27 mouse cellular contexts compared by ENCODE assay signal in genomic region chr13:119309238-119309637, GRCm38 (mm10).
A peak's percentile ranks its signal among the peaks of the same experiment; 100 is the strongest.
DNase-seq lines count a peak whose midpoint lies in the region; ATAC-seq lines count a peak whose summit lies in the region.
"Had no signal": no experiment of that assay in that cellular context is flagged by ENCODE, and none has a peak within 500 bp of the region (broad histone marks: within the 10 kb centered on the region; RNA-seq: fewer than 3 reads in every experiment).

No protein-coding gene starts in this region.

- no peaks in the 10 kb centered on the region for H3K27me3 ChIP-seq in hindbrain, embryonic 14.5 days (ENCODE audit: control insufficient read depth, insufficient read depth, low read length)
- H3K27me3 ChIP-seq in hindbrain, embryonic 11.5 days (ENCODE audit: control insufficient read depth, insufficient read depth, low read length) = no peaks in the 10 kb centered on the region
- no peaks in the 10 kb centered on the region for H3K27me3 ChIP-seq in midbrain, embryonic 13.5 days
- H3K27me3 ChIP-seq: CH12.LX; embryonic facial prominence, embryonic 13.5 days; embryonic facial prominence, embryonic 15.5 days; forebrain, embryonic 12.5 days had no signal

- peak; percentile 20 for DNase-seq in hindbrain, embryonic 14.5 days (ENCODE audit: low spot score)
- no peak for DNase-seq in hindbrain, embryonic 11.5 days (ENCODE audit: low spot score)
- DNase-seq in thymus, postnatal 10 days (ENCODE audit: low spot score in 2 of 2) = no peak
- DNase-seq: adrenal gland, adult 2 months; adrenal gland, postnatal 10 days; adrenal gland, postnatal 25 days; B cell, adult 2 months; cerebellum, adult 11-12 months; cerebellum, adult 2 months; cerebellum, adult 9-10 months; cerebellum, postnatal 10 days; cerebellum, postnatal 25 days; embryo, embryonic 11 days had no signal

- WGBS in hindbrain, embryonic 14.5 days = 84% methylated on average over 1 of the region's 1 CpGs
- WGBS in hindbrain, embryonic 11.5 days = 89% methylated on average over 1 of the region's 1 CpGs
- WGBS in midbrain, embryonic 13.5 days = 95% methylated on average over 1 of the region's 1 CpGs

- no peaks in the 10 kb centered on the region for H3K36me3 ChIP-seq in hindbrain, embryonic 14.5 days (replicated peaks; ENCODE audit: control insufficient read depth, insufficient read depth)
- no peaks in the 10 kb centered on the region for H3K36me3 ChIP-seq in hindbrain, embryonic 11.5 days (ENCODE audit: control insufficient read depth, insufficient read depth, low read length)
- no peaks in the 10 kb centered on the region for H3K36me3 ChIP-seq in midbrain, embryonic 13.5 days
- H3K36me3 ChIP-seq: embryonic facial prominence, embryonic 13.5 days; embryonic facial prominence, embryonic 15.5 days; forebrain, embryonic 10.5 days; forebrain, embryonic 12.5 days; G1E had no signal

- H3K27ac ChIP-seq in hindbrain, embryonic 14.5 days = no peak overlapping the region
- H3K27ac ChIP-seq in hindbrain, embryonic 11.5 days (ENCODE audit: low read depth, low read length) = no peak overlapping the region
- H3K27ac ChIP-seq in midbrain, embryonic 13.5 days = no peak overlapping the region
- H3K27ac ChIP-seq: embryonic facial prominence, embryonic 13.5 days; embryonic facial prominence, embryonic 15.5 days; forebrain, embryonic 10.5 days; forebrain, embryonic 12.5 days had no signal

- no peak overlapping the region for H3K4me2 ChIP-seq in hindbrain, embryonic 14.5 days (replicated peaks)
- H3K4me2 ChIP-seq in hindbrain, embryonic 11.5 days (replicated peaks; ENCODE audit: low read depth, low read length) = no peak overlapping the region
- no peak overlapping the region for H3K4me2 ChIP-seq in midbrain, embryonic 13.5 days (replicated peaks)
- H3K4me2 ChIP-seq: embryonic facial prominence, embryonic 13.5 days; embryonic facial prominence, embryonic 15.5 days; forebrain, embryonic 12.5 days had no signal

- no peak overlapping the region for H3K9ac ChIP-seq in hindbrain, embryonic 14.5 days
- H3K9ac ChIP-seq in hindbrain, embryonic 11.5 days (ENCODE audit: low read depth, low read length) = no peak overlapping the region
- no peak overlapping the region for H3K9ac ChIP-seq in midbrain, embryonic 13.5 days (replicated peaks)
- H3K9ac ChIP-seq: embryonic facial prominence, embryonic 13.5 days; embryonic facial prominence, embryonic 15.5 days; forebrain, embryonic 12.5 days had no signal

- H3K4me3 ChIP-seq in hindbrain, embryonic 14.5 days (replicated peaks; ENCODE audit: low read length) = no peak overlapping the region
- no peak overlapping the region for H3K4me3 ChIP-seq in hindbrain, embryonic 11.5 days (ENCODE audit: low read depth, low read length)
- H3K4me3 ChIP-seq in midbrain, embryonic 13.5 days (replicated peaks) = no peak overlapping the region
- H3K4me3 ChIP-seq: embryonic facial prominence, embryonic 13.5 days; embryonic facial prominence, embryonic 15.5 days; erythroblast, embryonic 14.5 days; forebrain, embryonic 10.5 days; forebrain, embryonic 12.5 days had no signal

- no peak for ATAC-seq in hindbrain, embryonic 14.5 days (ENCODE audit: low FRiP score)
- no peak for ATAC-seq in hindbrain, embryonic 11.5 days (ENCODE audit: low FRiP score)
- peak; percentile 72 for ATAC-seq in granulocyte monocyte progenitor cell, adult 5-6 weeks (replicated peaks; ENCODE audit: poor library complexity, severe bottlenecking)
- ATAC-seq in megakaryocyte, adult 5-6 weeks (ENCODE audit: poor library complexity, severe bottlenecking) = peak; percentile 34
- no peak for ATAC-seq in inflammation-experienced regulatory T-cells, adult 6 months
- ATAC-seq in midbrain, embryonic 13.5 days = no peak
- ATAC-seq: CD4-positive, CD25-positive, alpha-beta regulatory T cell, adult 4 months; forebrain, embryonic 14.5 days; forebrain, embryonic 16.5 days had no signal

- no peaks in the 10 kb centered on the region for H3K4me1 ChIP-seq in hindbrain, embryonic 14.5 days (replicated peaks; ENCODE audit: control insufficient read depth, insufficient read depth, low read length)
- H3K4me1 ChIP-seq in hindbrain, embryonic 11.5 days (replicated peaks; ENCODE audit: control insufficient read depth, insufficient read depth, low read length) = no peaks in the 10 kb centered on the region
- no peaks in the 10 kb centered on the region for H3K4me1 ChIP-seq in midbrain, embryonic 13.5 days (replicated peaks)
- H3K4me1 ChIP-seq: embryonic facial prominence, embryonic 13.5 days; embryonic facial prominence, embryonic 15.5 days; forebrain, embryonic 10.5 days; forebrain, embryonic 12.5 days had no signal

- no peaks in the 10 kb centered on the region for H3K9me3 ChIP-seq in hindbrain, embryonic 14.5 days (ENCODE audit: control insufficient read depth, low read length)
- H3K9me3 ChIP-seq in hindbrain, embryonic 11.5 days (ENCODE audit: control insufficient read depth, low read length) = no peaks in the 10 kb centered on the region
- no peaks in the 10 kb centered on the region for H3K9me3 ChIP-seq in midbrain, embryonic 13.5 days
- H3K9me3 ChIP-seq: embryonic facial prominence, embryonic 13.5 days; embryonic facial prominence, embryonic 15.5 days; forebrain, embryonic 10.5 days; forebrain, embryonic 12.5 days; G1E had no signal

Comparison
In these comparisons a context has a peak if more than half of its experiments do, and no peak if none do; other contexts are left out.
1. ATAC-seq: peak in granulocyte monocyte progenitor cell, adult 5-6 weeks (single experiment) and megakaryocyte, adult 5-6 weeks (single experiment); none in hindbrain, embryonic 14.5 days (single experiment), hindbrain, embryonic 11.5 days (single experiment), inflammation-experienced regulatory T-cells, adult 6 months (single experiment) and midbrain, embryonic 13.5 days (single experiment).